Mouse (Mus musculus) kidney, adult 2 months (tissue): Measurements from ENCODE around the gene Mapkapk3. TPM values are rescaled to one million over a fixed set of nuclear protein-coding genes. Genes with fewer than 3 reads are reported as not detected.

Source experiments
- DNase-seq: peaks from one replicate; pipeline ENCODE4 v3.0.0; 2021
- H3K27ac ChIP-seq: fragments of 200-500 bp; 2 replicates; pipeline ENCODE4 v1.5.1; 2012; ENCODE audit warnings: low read depth, low read length, control low read depth, inconsistent platforms; ENCODE audit not compliant: insufficient read depth
- H3K27me3 ChIP-seq: fragments of 200-500 bp; replicated peaks from 2 replicates; pipeline ENCODE4 v1.6.1; 2012; ENCODE audit warnings: mild to moderate bottlenecking, moderate library complexity, low read length, inconsistent platforms; ENCODE audit not compliant: control insufficient read depth, insufficient read depth
- H3K36me3 ChIP-seq: fragments of 200-500 bp; 2 replicates; pipeline ENCODE4 v1.6.1; 2012; ENCODE audit warnings: mild to moderate bottlenecking, moderate library complexity, low read length, inconsistent platforms; ENCODE audit not compliant: control insufficient read depth, insufficient read depth
- H3K4me1 ChIP-seq: fragments of 200-500 bp; 2 replicates; pipeline ENCODE4 v1.6.1; 2011; ENCODE audit warnings: low read length; ENCODE audit not compliant: control insufficient read depth, insufficient read depth
- H3K4me3 ChIP-seq: fragments of 200-500 bp; 2 replicates; pipeline ENCODE4 v1.5.1; 2011; ENCODE audit warnings: mild to moderate bottlenecking, low read depth, low read length, control low read depth; ENCODE audit not compliant: insufficient read depth
- CTCF ChIP-seq: fragments of 200-500 bp; conservative IDR thresholded peaks from 2 replicates; pipeline ENCODE4 v1.5.1; 2011; ENCODE audit warnings: low read depth, mild to moderate bottlenecking, control low read depth, low read length, moderate library complexity, mixed read lengths; ENCODE audit not compliant: insufficient read depth, insufficient read length
- POLR2A ChIP-seq: fragments of 200-500 bp; IDR thresholded peaks from one replicate; pipeline ENCODE4 v1.6.1; 2011; ENCODE audit warnings: low read depth, low read length, control low read depth
- WGBS: fragments of 180-500 bp; shearing (Covaris S2); methylation state at CpG from one replicate; pipeline ENCODE4 v1.1.7; 2018; 5-methylcytosine and 5-hydroxymethylcytosine counted together
- polyA plus RNA-seq: library from polyadenylated mRNA; depleted of rRNA; stranded (reverse); fragments of >200 nt; gene quantifications from 2 replicates; pipeline ENCODE4 v1.2.3, GENCODE M21; 2012

The Mapkapk3 gene
- polyA plus RNA-seq, 1 experiment = 24.3 TPM

DNA sequence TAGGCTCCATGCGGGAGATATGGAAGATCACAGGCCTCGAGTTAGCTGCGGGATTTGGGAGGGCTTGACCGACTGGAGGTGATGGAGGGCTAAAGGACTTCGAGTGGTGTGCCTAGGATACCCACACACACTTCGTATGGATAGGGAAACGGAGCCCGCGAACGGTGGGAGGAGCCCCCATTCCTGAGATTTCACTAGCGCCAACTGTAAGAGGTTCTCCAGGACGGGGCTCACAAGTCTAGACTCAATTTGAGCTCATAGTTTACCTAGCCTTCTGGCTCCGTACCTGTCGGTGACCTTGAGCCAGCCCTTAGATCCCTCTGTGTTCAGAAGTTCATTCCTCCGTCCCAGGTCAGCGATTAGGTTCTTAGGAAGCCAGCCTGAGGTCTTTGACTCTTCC is 7.4 kb upstream of the Mapkapk3 start:
- Histone ChIP-seq H3K4me1 (peaks cover 26% of the 10 kb centered on the region), H3K27me3 (no peaks in the 10 kb centered on the region), H3K36me3 (peaks cover 7% of the 10 kb centered on the region), H3K27ac (peak overlapping the region; percentile 94), H3K4me3 (peak overlapping the region; percentile 77)
- peak; percentile 60 for DNase-seq
- TF ChIP-seq CTCF (no peak), POLR2A (no peak)
- 1% methylated on average over 16 of the region's 16 CpGs for WGBS

DNA sequence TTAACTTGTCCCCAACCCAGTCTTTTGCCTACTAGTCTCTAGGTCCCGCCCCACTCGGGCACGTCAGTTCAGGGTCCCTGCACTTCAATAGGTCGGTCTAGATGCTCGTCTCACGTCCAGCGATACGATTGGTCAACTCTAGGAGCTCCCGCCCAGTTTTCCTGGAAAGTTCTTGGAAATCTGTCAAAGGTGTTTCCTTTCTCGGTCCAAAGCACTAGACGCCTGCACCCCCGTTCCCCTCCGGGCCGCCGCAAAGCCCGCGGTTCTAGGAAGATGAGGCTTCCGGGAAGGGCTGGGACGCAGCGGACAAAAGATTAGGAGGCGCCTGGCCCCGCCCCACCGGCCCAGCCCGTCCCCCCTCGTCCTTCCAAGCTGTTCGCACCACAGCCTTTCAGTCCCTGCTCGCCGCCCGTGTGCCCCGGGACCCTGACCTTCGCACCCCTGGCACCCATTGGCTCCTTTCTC is 6.9 kb upstream of the Mapkapk3 start:
- peaks cover 24% of the 10 kb centered on the region; the same call in 1 of the 2 replicates for H3K4me1 ChIP-seq
- H3K36me3 ChIP-seq = peaks cover 7% of the 10 kb centered on the region
- no peaks in the 10 kb centered on the region for H3K27me3 ChIP-seq
- under 1% methylated on average over 31 of the region's 31 CpGs for WGBS
- TF ChIP-seq CTCF = no peak
- TF ChIP-seq POLR2A = peak; percentile 63
- peak overlapping the region; percentile 94 for H3K27ac ChIP-seq
- H3K4me3 ChIP-seq = peak overlapping the region; percentile 77
- peak; percentile 100 for DNase-seq

DNA sequence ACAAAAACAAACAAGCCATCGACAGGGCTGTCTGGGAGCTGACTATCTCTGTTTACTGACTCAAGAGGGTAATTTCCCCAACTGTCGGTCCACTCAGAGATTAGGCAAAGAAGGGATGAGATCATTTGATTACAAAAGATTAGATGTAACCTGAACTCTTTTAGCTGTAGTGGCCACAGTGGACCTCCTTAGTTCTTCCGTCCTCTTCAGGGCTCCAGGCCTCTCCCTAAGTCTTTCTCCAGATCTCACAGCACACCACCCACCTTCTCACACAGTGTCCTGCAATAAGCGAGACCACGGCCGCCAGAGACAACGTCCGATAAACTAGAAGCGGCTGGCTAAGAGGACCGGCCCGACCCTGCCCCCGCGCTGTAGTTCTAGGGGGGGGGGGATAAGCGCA is 6.4 kb upstream of the Mapkapk3 start:
- H3K27ac ChIP-seq = peak overlapping the region; percentile 79
- 1% methylated on average over 14 of the region's 14 CpGs for WGBS
- peaks cover 7% of the 10 kb centered on the region for H3K36me3 ChIP-seq
- no peaks in the 10 kb centered on the region for H3K27me3 ChIP-seq
- no peak for DNase-seq
- TF ChIP-seq CTCF (no peak), POLR2A (no peak)
- peaks cover 23% of the 10 kb centered on the region; the same call in 1 of the 2 replicates for H3K4me1 ChIP-seq
- peak overlapping the region; percentile 57 for H3K4me3 ChIP-seq

DNA sequence AAGGTAGTCTGAATTCAATTTTAAA is 6.2 kb upstream of the Mapkapk3 start, which contains the start of gene Cish:
Cish (plus strand) TSS at position 11 of the 25 bp plus-strand sequence.
- H3K27ac ChIP-seq = peak within 1 kb of the TSS; percentile 94
- TF ChIP-seq POLR2A (no peak), CTCF (no peak)

DNA sequence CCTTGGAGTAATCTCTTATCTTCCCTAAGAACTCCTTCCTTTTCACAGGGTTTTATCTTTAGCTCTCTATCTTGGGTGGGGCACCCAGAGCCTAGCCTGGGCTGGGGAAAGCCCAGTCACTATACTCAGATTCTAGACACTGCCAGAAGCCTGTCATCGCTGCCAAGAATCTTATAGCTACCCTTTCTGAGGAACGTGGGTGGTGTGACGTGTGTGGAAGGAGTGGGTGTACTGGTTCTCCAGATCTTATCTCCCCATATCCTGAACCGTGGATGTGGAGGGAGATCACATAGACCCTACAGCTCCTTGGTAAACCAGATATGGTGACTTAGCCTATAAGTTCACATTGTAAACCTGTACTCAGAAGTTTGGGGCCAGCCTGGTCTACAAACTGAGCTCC is 5.9 kb upstream of the Mapkapk3 start:
- peaks cover 18% of the 10 kb centered on the region; the same call in 1 of the 2 replicates for H3K4me1 ChIP-seq
- H3K27ac ChIP-seq = no peak overlapping the region
- no peaks in the 10 kb centered on the region for H3K27me3 ChIP-seq
- H3K4me3 ChIP-seq = no peak overlapping the region
- no peak for DNase-seq
- no peak for TF ChIP-seq POLR2A
- TF ChIP-seq CTCF = no peak
- H3K36me3 ChIP-seq = peaks cover 4% of the 10 kb centered on the region
- 57% methylated on average over 4 of the region's 4 CpGs for WGBS

More for the DNA sequence above, 6.2 kb upstream of the Mapkapk3 start, which contains the start of gene Cish:
- H3K36me3 ChIP-seq = peaks cover 6% of the 10 kb centered on the region
- H3K27me3 ChIP-seq = no peaks in the 10 kb centered on the region
- DNase-seq = no peak
- H3K4me3 ChIP-seq = peak within 1 kb of the TSS; percentile 77
- H3K4me1 ChIP-seq = peaks cover 21% of the 10 kb centered on the region; the same call in 1 of the 2 replicates

GRCm38 (mm10) chr9:107294249-107294648 is 4.6 kb upstream of the Mapkapk3 start:
- DNase-seq = peak; percentile 91
- no peak overlapping the region for H3K27ac ChIP-seq
- WGBS = under 1% methylated on average over 6 of the region's 6 CpGs
- H3K4me3 ChIP-seq = no peak overlapping the region
- H3K27me3 ChIP-seq = no peaks in the 10 kb centered on the region
- H3K4me1 ChIP-seq = peaks cover 16% of the 10 kb centered on the region; the same call in 1 of the 2 replicates
- H3K36me3 ChIP-seq = no peaks in the 10 kb centered on the region
- TF ChIP-seq CTCF = peak; percentile 96
- TF ChIP-seq POLR2A = no peak

- WGBS = 29% methylated on average over 10 of the region's 10 CpGs
- H3K27me3 ChIP-seq = no peaks in the 10 kb centered on the region
- TF ChIP-seq CTCF = peak; percentile 99
- no peak for TF ChIP-seq POLR2A
- DNase-seq = peak; percentile 85
- no peak overlapping the region for H3K4me3 ChIP-seq
- H3K4me1 ChIP-seq = peaks cover 13% of the 10 kb centered on the region; the same call in 1 of the 2 replicates
- H3K27ac ChIP-seq = no peak overlapping the region
- no peaks in the 10 kb centered on the region for H3K36me3 ChIP-seq
Observed at GRCm38 (mm10) chr9:107290897-107291296, 1.2 kb upstream of the Mapkapk3 start.

- H3K27me3 ChIP-seq = no peaks in the 10 kb centered on the region
- peak; percentile 68 for DNase-seq
- H3K4me3 ChIP-seq = peak overlapping the region; percentile 76
- peaks cover 5% of the 10 kb centered on the region; the same call in 1 of the 2 replicates for H3K4me1 ChIP-seq
- TF ChIP-seq POLR2A (no peak), CTCF (no peak)
- whole genome bisulfite sequencing = 41% methylated on average over 8 of the region's 8 CpGs
- H3K27ac ChIP-seq = peak overlapping the region; percentile 93
- no peaks in the 10 kb centered on the region for H3K36me3 ChIP-seq
Observed at GRCm38 (mm10) chr9:107288711-107289110, 966 bp downstream of the Mapkapk3 start.
